Mouse (Mus musculus): ENCODE data around the gene Csf2rb. TPM values are rescaled to one million over a fixed set of nuclear protein-coding genes. Genes with fewer than 3 reads are reported as not detected.

Gene Csf2rb
- polyA plus RNA-seq, 1 experiment: not detected

DNA sequence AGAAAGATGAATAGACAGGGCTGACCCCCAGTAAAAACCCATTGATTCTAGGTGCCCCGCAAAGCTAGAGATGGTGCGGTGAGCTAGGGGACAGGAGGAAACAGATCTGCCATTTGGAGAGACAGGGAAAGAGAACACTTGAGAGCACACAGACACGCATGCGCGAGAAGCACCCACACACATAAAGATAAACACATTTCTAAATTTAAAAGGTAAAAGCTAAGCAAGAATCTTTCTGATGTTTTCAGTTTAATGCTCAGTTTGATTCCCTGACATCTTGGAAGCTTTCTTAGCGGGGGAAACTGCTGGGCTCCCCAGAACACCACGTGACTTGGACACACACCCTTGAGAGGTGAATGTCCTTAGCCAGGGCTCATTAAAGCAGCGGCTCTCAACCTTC lies 41.3 kb downstream of the Csf2rb start:
- WGBS: 72% methylated on average over 8 of the region's 8 CpGs
- no peak overlapping the region for H3K4me3 ChIP-seq (ENCODE audit: insufficient read depth, low read depth, low read length)
- no peak for TF ChIP-seq POLR2A (IDR thresholded peaks at IDR 0.05; ENCODE audit: insufficient read depth, low read depth, low read length)
- TF ChIP-seq CTCF (IDR thresholded peaks at IDR 0.05; ENCODE audit: insufficient read depth, low read depth, low read length): no peak
- H3K4me1 ChIP-seq (ENCODE audit: control insufficient read depth, insufficient read depth, low read length): peaks cover 4% of the 10 kb centered on the region; the same call in 1 of the 2 replicates
- H3K27ac ChIP-seq (ENCODE audit: insufficient read depth, low read depth, low read length): no peak overlapping the region

DNA sequence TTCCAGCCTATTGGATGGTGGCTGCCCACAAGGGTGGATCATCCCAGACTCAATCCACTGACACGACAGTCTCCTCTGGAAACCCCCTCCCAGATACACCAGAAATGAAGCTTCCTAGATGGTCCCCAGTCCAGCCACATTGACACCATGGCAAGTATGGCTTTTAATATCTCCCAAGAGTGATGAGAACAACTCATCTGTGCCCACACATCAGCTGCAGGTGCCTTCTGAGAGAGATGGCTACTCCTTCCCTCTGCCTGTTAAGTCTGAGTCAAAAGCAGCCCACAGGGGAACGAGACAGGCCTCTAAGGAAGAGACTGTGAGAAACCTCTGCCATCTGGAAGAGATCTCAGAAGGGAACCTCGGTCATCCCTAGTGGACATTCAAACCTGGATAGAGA lies 42.3 kb downstream of the Csf2rb start:
- 89% methylated on average over 3 of the region's 3 CpGs for WGBS
- TF ChIP-seq CTCF (IDR thresholded peaks at IDR 0.05; ENCODE audit: insufficient read depth, low read depth, low read length) (no peak), POLR2A (IDR thresholded peaks at IDR 0.05; ENCODE audit: insufficient read depth, low read depth, low read length) (no peak)

DNA sequence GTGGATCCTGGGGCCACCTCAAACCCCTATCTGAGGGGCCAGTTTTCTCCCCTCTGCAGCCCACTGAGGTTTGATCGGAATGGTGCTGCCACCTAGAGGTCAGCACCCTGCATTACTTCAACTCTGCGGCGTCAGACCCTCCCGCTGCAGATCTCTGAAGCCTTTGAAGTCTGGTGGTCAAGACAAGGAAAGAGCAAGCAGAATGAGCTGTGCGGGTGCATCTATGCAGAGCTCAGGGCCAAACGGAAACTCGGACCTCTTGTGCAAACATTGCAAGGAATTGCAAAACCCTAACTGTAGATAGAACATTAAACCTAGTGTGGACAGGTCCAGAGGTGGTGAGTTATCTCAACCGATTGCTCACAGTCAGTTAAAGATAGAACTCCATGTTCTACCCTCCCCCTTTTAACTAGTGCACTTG lies 43.4 kb downstream of the Csf2rb start:
- TF ChIP-seq POLR2A (IDR thresholded peaks at IDR 0.05; ENCODE audit: insufficient read depth, low read depth, low read length) (no peak), CTCF (IDR thresholded peaks at IDR 0.05; ENCODE audit: insufficient read depth, low read depth, low read length) (peak; percentile 87)
- no peak overlapping the region for H3K27ac ChIP-seq (ENCODE audit: insufficient read depth, low read depth, low read length)
- no peak overlapping the region for H3K4me3 ChIP-seq (ENCODE audit: insufficient read depth, low read depth, low read length)
- H3K4me1 ChIP-seq (ENCODE audit: control insufficient read depth, insufficient read depth, low read length): peaks cover 4% of the 10 kb centered on the region; the same call in 1 of the 2 replicates
- 11% methylated on average over 8 of the region's 8 CpGs for WGBS

More for the DNA sequence above, 42.3 kb downstream of the Csf2rb start:
- Histone ChIP-seq H3K4me3 (ENCODE audit: insufficient read depth, low read depth, low read length) (no peak overlapping the region), H3K4me1 (ENCODE audit: control insufficient read depth, insufficient read depth, low read length) (peaks cover 4% of the 10 kb centered on the region; the same call in 1 of the 2 replicates), H3K27ac (ENCODE audit: insufficient read depth, low read depth, low read length) (no peak overlapping the region)

DNA sequence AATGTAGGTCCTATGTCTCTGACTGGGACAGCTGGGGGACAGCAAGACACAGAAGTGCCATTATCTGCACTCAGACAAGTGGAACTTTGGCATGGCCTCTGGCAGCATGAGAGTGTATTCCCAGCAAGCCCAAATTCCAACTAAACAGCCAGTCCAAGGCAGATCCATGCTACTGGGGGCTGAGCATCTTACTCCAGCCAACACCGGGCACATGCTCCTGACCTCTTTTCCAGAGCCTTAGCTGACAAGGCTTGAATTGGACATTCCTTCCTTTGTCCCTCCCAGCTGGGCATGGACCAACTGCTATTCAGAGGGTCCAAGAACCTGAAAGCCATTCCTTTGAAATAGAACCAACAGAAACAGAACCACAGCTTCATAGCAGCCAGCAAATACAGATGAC lies 44.1 kb downstream of the Csf2rb start:
- Histone ChIP-seq H3K4me1 (ENCODE audit: control insufficient read depth, insufficient read depth, low read length) (peaks cover 4% of the 10 kb centered on the region; the same call in 1 of the 2 replicates), H3K4me3 (ENCODE audit: insufficient read depth, low read depth, low read length) (no peak overlapping the region), H3K27ac (ENCODE audit: insufficient read depth, low read depth, low read length) (no peak overlapping the region)
- WGBS: 50% methylated on average over 1 of the region's 1 CpGs
- TF ChIP-seq POLR2A (IDR thresholded peaks at IDR 0.05; ENCODE audit: insufficient read depth, low read depth, low read length) (no peak), CTCF (IDR thresholded peaks at IDR 0.05; ENCODE audit: insufficient read depth, low read depth, low read length) (no peak)

DNA sequence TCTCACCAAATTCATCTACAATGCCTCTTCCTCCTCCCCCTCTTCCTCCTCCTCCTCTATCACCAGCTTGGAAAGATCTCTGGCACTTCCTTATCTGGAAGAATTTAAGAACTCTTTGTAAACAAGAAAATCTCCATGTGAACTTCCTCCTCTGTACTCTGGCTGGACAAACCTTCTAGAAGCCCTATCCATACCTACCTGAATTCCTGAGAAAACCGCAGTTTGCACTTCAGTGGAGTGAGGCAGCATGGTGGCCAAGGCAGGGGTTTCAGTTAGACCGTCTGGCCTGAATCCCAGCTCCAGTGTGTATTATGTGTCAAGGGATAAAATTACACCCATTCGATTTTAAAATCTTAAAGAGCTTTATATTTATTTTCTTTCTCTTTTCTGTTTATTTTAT lies 47.2 kb downstream of the Csf2rb start:
- Histone ChIP-seq H3K27ac (ENCODE audit: insufficient read depth, low read depth, low read length) (no peak overlapping the region), H3K4me1 (ENCODE audit: control insufficient read depth, insufficient read depth, low read length) (peaks cover 4% of the 10 kb centered on the region; the same call in 1 of the 2 replicates), H3K4me3 (ENCODE audit: insufficient read depth, low read depth, low read length) (no peak overlapping the region)
- WGBS: 81% methylated on average over 3 of the region's 3 CpGs
- TF ChIP-seq CTCF (IDR thresholded peaks at IDR 0.05; ENCODE audit: insufficient read depth, low read depth, low read length): no peak

DNA sequence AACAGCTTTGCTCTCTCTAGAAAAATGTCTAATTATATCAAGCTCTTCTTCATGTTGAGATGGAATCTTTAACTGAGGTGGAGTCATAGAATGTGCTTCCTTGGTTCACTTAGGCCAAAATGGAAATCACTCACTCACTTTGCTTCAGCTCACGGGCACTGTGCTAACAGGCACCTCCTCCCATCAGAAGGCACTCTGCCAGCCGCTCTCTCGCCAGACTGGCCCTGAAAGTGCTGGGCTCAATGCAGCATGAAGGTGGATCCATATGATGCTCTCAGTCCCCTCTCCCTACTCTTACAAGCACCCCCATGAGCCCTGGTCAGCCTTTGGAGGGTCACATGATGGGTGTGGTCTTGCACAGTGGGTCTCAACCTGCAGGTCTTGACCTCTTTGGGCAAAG lies 48.7 kb downstream of the Csf2rb start:
- whole genome bisulfite sequencing: 58% methylated on average over 3 of the region's 3 CpGs
- TF ChIP-seq POLR2A (IDR thresholded peaks at IDR 0.05; ENCODE audit: insufficient read depth, low read depth, low read length): no peak
- TF ChIP-seq CTCF (IDR thresholded peaks at IDR 0.05; ENCODE audit: insufficient read depth, low read depth, low read length): no peak
- Histone ChIP-seq H3K27ac (ENCODE audit: insufficient read depth, low read depth, low read length) (no peak overlapping the region), H3K4me1 (ENCODE audit: control insufficient read depth, insufficient read depth, low read length) (no peaks in the 10 kb centered on the region), H3K4me3 (ENCODE audit: insufficient read depth, low read depth, low read length) (no peak overlapping the region)

DNA sequence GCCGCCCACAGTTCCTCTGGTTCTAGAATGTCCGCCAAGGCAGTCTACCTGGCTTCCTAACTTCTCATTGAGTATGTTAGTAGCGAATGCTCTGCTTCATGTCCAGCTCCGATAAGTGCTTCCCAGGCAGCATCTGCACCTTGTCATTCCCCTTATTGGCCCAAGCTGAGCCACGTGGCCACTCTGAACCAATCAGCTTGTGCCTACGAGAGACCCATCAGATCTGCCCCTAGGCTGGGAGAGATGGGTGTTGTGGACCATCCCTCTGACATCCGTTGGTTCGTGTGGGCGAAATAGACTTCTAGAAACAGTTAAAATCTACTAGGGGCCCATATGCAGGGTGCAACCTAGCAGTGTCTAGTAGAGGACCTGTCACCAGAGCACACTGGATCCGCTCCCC lies 52.3 kb downstream of the Csf2rb start:
- TF ChIP-seq POLR2A (IDR thresholded peaks at IDR 0.05; ENCODE audit: insufficient read depth, low read depth, low read length) (no peak), CTCF (IDR thresholded peaks at IDR 0.05; ENCODE audit: insufficient read depth, low read depth, low read length) (no peak)
- 92% methylated on average over 10 of the region's 10 CpGs for WGBS
- Histone ChIP-seq H3K27ac (ENCODE audit: insufficient read depth, low read depth, low read length) (no peak overlapping the region), H3K4me1 (ENCODE audit: control insufficient read depth, insufficient read depth, low read length) (no peaks in the 10 kb centered on the region), H3K4me3 (ENCODE audit: insufficient read depth, low read depth, low read length) (no peak overlapping the region)

DNA sequence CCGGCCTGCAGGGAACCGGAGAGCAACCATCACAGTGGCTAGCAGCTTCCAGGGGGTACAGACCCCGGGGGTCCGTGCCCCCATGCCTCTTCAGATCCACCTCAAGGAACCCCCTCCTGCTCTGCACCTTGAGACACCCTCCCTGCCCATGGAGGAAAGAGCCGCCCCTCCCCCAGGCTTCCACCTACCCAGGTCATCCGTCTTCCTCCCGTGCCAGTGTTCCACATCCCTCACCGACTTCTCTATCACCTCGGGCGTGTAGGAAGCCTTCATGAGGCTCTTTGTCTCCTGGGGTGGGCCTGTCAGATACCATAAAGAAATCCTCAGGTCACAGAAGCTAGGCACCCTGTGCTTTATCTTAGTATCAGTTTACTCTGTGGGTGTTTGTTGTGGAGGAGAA lies 53.0 kb downstream of the Csf2rb start:
- H3K27ac ChIP-seq (ENCODE audit: insufficient read depth, low read depth, low read length): no peak overlapping the region
- TF ChIP-seq POLR2A (IDR thresholded peaks at IDR 0.05; ENCODE audit: insufficient read depth, low read depth, low read length): no peak
- no peak for TF ChIP-seq CTCF (IDR thresholded peaks at IDR 0.05; ENCODE audit: insufficient read depth, low read depth, low read length)
- no peak overlapping the region for H3K4me3 ChIP-seq (ENCODE audit: insufficient read depth, low read depth, low read length)
- no peaks in the 10 kb centered on the region for H3K4me1 ChIP-seq (ENCODE audit: control insufficient read depth, insufficient read depth, low read length)
- 85% methylated on average over 10 of the region's 10 CpGs for WGBS

DNA sequence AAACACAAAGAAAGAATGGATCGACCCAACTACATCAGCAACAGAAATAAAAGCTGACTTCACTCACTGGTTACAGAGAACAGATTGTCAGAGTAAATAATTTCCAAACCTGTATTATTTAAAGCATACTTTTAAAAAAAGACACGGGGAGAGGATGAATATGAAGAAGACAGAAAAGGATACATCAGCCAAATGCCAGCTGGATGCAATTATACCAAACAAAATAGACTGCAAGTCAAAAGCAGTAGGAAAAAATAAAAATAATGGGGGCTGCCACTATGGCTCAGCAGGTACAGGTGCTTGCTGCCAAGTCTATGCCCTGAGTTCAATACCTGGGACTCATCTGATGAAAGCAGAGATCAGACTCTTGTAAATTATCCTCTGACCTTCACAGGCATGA lies 54.7 kb downstream of the Csf2rb start:
- TF ChIP-seq POLR2A (IDR thresholded peaks at IDR 0.05; ENCODE audit: insufficient read depth, low read depth, low read length): no peak
- no peak for TF ChIP-seq CTCF (IDR thresholded peaks at IDR 0.05; ENCODE audit: insufficient read depth, low read depth, low read length)
- H3K27ac ChIP-seq (ENCODE audit: insufficient read depth, low read depth, low read length): no peak overlapping the region

DNA sequence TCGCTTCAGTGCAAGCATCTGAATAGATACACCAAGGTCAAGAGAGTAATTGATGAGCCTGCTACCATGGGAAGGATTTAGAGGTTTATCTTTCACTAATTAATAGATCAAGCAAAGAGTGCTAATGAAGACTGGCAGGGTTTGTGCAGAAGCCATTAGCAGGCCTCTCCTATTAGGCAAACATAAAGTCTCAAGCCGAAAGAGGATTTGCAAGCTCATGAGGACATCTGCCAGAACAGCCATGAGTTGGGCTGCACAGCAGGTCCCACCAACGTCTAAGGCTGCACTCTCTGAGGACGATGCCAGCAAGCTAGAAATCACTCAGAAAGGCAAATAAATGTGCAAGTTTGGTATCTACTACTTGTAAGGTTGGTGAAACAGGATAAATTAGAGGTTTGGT lies 55.2 kb downstream of the Csf2rb start:
- no peak for TF ChIP-seq CTCF (IDR thresholded peaks at IDR 0.05; ENCODE audit: insufficient read depth, low read depth, low read length)
- TF ChIP-seq POLR2A (IDR thresholded peaks at IDR 0.05; ENCODE audit: insufficient read depth, low read depth, low read length): no peak
- H3K4me3 ChIP-seq (ENCODE audit: insufficient read depth, low read depth, low read length): no peak overlapping the region
- WGBS: 66% methylated on average over 4 of the region's 4 CpGs
- no peaks in the 10 kb centered on the region for H3K4me1 ChIP-seq (ENCODE audit: control insufficient read depth, insufficient read depth, low read length)
- H3K27ac ChIP-seq (ENCODE audit: insufficient read depth, low read depth, low read length): no peak overlapping the region

More for the DNA sequence above, 54.7 kb downstream of the Csf2rb start:
- no peaks in the 10 kb centered on the region for H3K4me1 ChIP-seq (ENCODE audit: control insufficient read depth, insufficient read depth, low read length)
- WGBS: 70% methylated on average over 2 of the region's 2 CpGs
- H3K4me3 ChIP-seq (ENCODE audit: insufficient read depth, low read depth, low read length): no peak overlapping the region
